Mouse (Mus musculus) lung, embryonic 14.5 days (tissue): ENCODE data around the gene Rnaseh1. TPM values are rescaled to one million over a fixed set of nuclear protein-coding genes. Genes with fewer than 3 reads are reported as not detected.
A peak's percentile ranks its signal among the peaks of the same experiment; 100 is the strongest.

Experiments
- ATAC-seq: fragments of 200-750 bp; cut with Nextera tagmentation; 2 replicates; pipeline ENCODE4 v1.8.0; 2017; ENCODE audit warnings: mild to moderate bottlenecking, moderate TSS enrichment, moderate library complexity; ENCODE audit not compliant: insufficient read depth
- DNase-seq: peaks from one replicate; pipeline ENCODE4 v3.0.0-alpha.2; 2015
- H3K27ac ChIP-seq: fragments of 300-500 bp; sonication (generic); 2 replicates; pipeline ENCODE4 v1.5.1; 2014; ENCODE audit warnings: low read depth, mild to moderate bottlenecking, moderate library complexity
- H3K27me3 ChIP-seq: fragments of 300-500 bp; sonication (generic); 2 replicates; pipeline ENCODE4 v1.6.1; 2014; ENCODE audit warnings: low read length, control low read depth; ENCODE audit not compliant: insufficient read depth
- H3K36me3 ChIP-seq: fragments of 300-500 bp; sonication (generic); 2 replicates; pipeline ENCODE4 v1.6.1; 2014; ENCODE audit warnings: control low read depth; ENCODE audit not compliant: insufficient read depth
- H3K4me1 ChIP-seq: fragments of 300-500 bp; sonication (generic); 2 replicates; pipeline ENCODE4 v1.6.1; 2014; ENCODE audit warnings: antibody characterized with exemption, control low read depth; ENCODE audit not compliant: insufficient read depth
- H3K4me2 ChIP-seq: fragments of 300-500 bp; sonication (generic); 2 replicates; pipeline ENCODE4 v1.6.1; 2014; ENCODE audit warnings: mild to moderate bottlenecking
- H3K4me3 ChIP-seq: fragments of 300-500 bp; sonication (generic); 2 replicates; pipeline ENCODE4 v1.5.1; 2014; ENCODE audit warnings: low read depth, low read length
- H3K9ac ChIP-seq: fragments of 300-500 bp; sonication (generic); 2 replicates; pipeline ENCODE4 v1.6.1; 2014
- H3K9me3 ChIP-seq: fragments of 300-500 bp; sonication (generic); 2 replicates; pipeline ENCODE4 v1.6.1; 2016; ENCODE audit warnings: low read depth, low read length, control low read depth
- CTCF ChIP-seq: IDR thresholded peaks from 2 replicates; pipeline ENCODE4 v1.5.1; 2016; ENCODE audit warnings: antibody characterized with exemption, low read depth
- WGBS: fragments of 180-500 bp; shearing (Covaris S2); extraction: QIAGEN DNeasy Blood & Tissue Kit; methylation state at CpG from one replicate; pipeline ENCODE4 v1.1.7; 2014; 5-methylcytosine and 5-hydroxymethylcytosine counted together
- polyA plus RNA-seq: library from polyadenylated mRNA; unstranded; fragments of >200 nt; fragmentation: Nextera tagmentation; extraction: Ambion mirVana; gene quantifications from 2 replicates; pipeline ENCODE4 v1.2.1, GENCODE M21; 2014

Rnaseh1 gene
- polyA plus RNA-seq, 1 experiment from 2014 or later = 32.8 TPM

- 48% methylated on average over 4 of the region's 4 CpGs for WGBS
- Histone ChIP-seq H3K4me2 (no peak overlapping the region), H3K4me1 (0 out of 2 replicates have a peak, but pooled peaks cover 2% of the 10 kb centered on the region), H3K27ac (no peak overlapping the region), H3K36me3 (no peaks in the 10 kb centered on the region), H3K9me3 (no peaks in the 10 kb centered on the region), H3K9ac (no peak overlapping the region), H3K27me3 (no peaks in the 10 kb centered on the region), H3K4me3 (no peak overlapping the region)
- TF ChIP-seq CTCF = no peak
- no peak for ATAC-seq
- DNase-seq = no peak
Observed at GRCm38 (mm10) chr12:28617297-28617696, 32.1 kb upstream of the Rnaseh1 start.

- Histone ChIP-seq H3K4me3 (no peak overlapping the region), H3K27me3 (no peaks in the 10 kb centered on the region), H3K9me3 (no peaks in the 10 kb centered on the region), H3K36me3 (no peaks in the 10 kb centered on the region), H3K27ac (peak overlapping the region; percentile 33; the same call in 1 of the 2 replicates), H3K4me2 (peak overlapping the region; percentile 13; the same call in 1 of the 2 replicates), H3K9ac (no peak overlapping the region), H3K4me1 (peaks cover 7% of the 10 kb centered on the region; the same call in 1 of the 2 replicates)
- TF ChIP-seq CTCF = peak; percentile 37
- ATAC-seq = peak; percentile 32
- WGBS = 4% methylated on average over 7 of the region's 7 CpGs
- peak; percentile 49 for DNase-seq
Observed at GRCm38 (mm10) chr12:28621451-28622166, 27.8 kb upstream of the Rnaseh1 start.

- Histone ChIP-seq H3K9me3 (no peaks in the 10 kb centered on the region), H3K4me3 (no peak overlapping the region), H3K36me3 (no peaks in the 10 kb centered on the region), H3K4me1 (peaks cover 7% of the 10 kb centered on the region; the same call in 1 of the 2 replicates), H3K27ac (peak overlapping the region; percentile 58; the same call in 1 of the 2 replicates), H3K27me3 (no peaks in the 10 kb centered on the region), H3K9ac (no peak overlapping the region), H3K4me2 (peak overlapping the region; percentile 13; the same call in 1 of the 2 replicates)
- peak; percentile 66 for ATAC-seq
- DNase-seq = peak; percentile 86
- WGBS = 21% methylated on average over 5 of the region's 5 CpGs
- TF ChIP-seq CTCF = no peak
Observed at GRCm38 (mm10) chr12:28622167-28622532, 27.3 kb upstream of the Rnaseh1 start.

GRCm38 (mm10) chr12:28622641-28623040 lies 26.8 kb upstream of the Rnaseh1 start:
- Histone ChIP-seq H3K9ac (no peak overlapping the region), H3K27ac (peak overlapping the region; percentile 58; the same call in 1 of the 2 replicates), H3K9me3 (no peaks in the 10 kb centered on the region), H3K4me3 (no peak overlapping the region), H3K27me3 (no peaks in the 10 kb centered on the region), H3K4me2 (peak overlapping the region; percentile 13; the same call in 1 of the 2 replicates), H3K36me3 (no peaks in the 10 kb centered on the region), H3K4me1 (peaks cover 7% of the 10 kb centered on the region; the same call in 1 of the 2 replicates)
- ATAC-seq = 0 out of 2 replicates have a peak, but pooled peaks have one; percentile 4
- DNase-seq = no peak
- TF ChIP-seq CTCF = no peak
- 40% methylated on average over 1 of the region's 1 CpGs for WGBS

- ATAC-seq (peak; percentile 75), DNase-seq (peak; percentile 80)
- peaks cover 3% of the 10 kb centered on the region; the same call in 1 of the 2 replicates for H3K36me3 ChIP-seq
- WGBS = 14% methylated on average over 5 of the region's 5 CpGs
- peaks cover 7% of the 10 kb centered on the region; the same call in 1 of the 2 replicates for H3K4me1 ChIP-seq
- H3K4me3 ChIP-seq = no peak within 1 kb of the TSS
- TF ChIP-seq CTCF = no peak
- no peak within 1 kb of the TSS for H3K9ac ChIP-seq
- no peaks in the 10 kb centered on the region for H3K27me3 ChIP-seq
- H3K27ac ChIP-seq = peak within 1 kb of the TSS; percentile 58; the same call in 1 of the 2 replicates
- H3K4me2 ChIP-seq = peak within 1 kb of the TSS; percentile 16; the same call in 1 of the 2 replicates
- no peaks in the 10 kb centered on the region for H3K9me3 ChIP-seq
Observed at GRCm38 (mm10) chr12:28623195-28623594, 26.2 kb upstream of the Rnaseh1 start, which contains the start of gene Colec11. TSS of gene Colec11 (minus strand) at chr12:28623377.

- ATAC-seq (no peak), DNase-seq (no peak)
- H3K9ac ChIP-seq = no peak overlapping the region
- 87% methylated on average over 2 of the region's 2 CpGs for WGBS
- TF ChIP-seq CTCF = no peak
- no peak overlapping the region for H3K4me2 ChIP-seq
- H3K9me3 ChIP-seq = no peaks in the 10 kb centered on the region
- H3K4me3 ChIP-seq = no peak overlapping the region
- peaks cover 7% of the 10 kb centered on the region; the same call in 1 of the 2 replicates for H3K4me1 ChIP-seq
- H3K27me3 ChIP-seq = no peaks in the 10 kb centered on the region
- H3K36me3 ChIP-seq = peaks cover 14% of the 10 kb centered on the region
- no peak overlapping the region for H3K27ac ChIP-seq
Observed at GRCm38 (mm10) chr12:28624251-28624650, 25.2 kb upstream of the Rnaseh1 start.

GRCm38 (mm10) chr12:28625407-28625806 lies 24.0 kb upstream of the Rnaseh1 start:
- H3K9ac ChIP-seq = no peak overlapping the region
- no peak for TF ChIP-seq CTCF
- peaks cover 7% of the 10 kb centered on the region; the same call in 1 of the 2 replicates for H3K4me1 ChIP-seq
- H3K4me3 ChIP-seq = no peak overlapping the region
- peak; percentile 6; the same call in 1 of the 2 replicates for ATAC-seq
- peaks cover 25% of the 10 kb centered on the region for H3K36me3 ChIP-seq
- DNase-seq = peak; percentile 65
- 52% methylated on average over 7 of the region's 7 CpGs for WGBS
- H3K27me3 ChIP-seq = no peaks in the 10 kb centered on the region
- H3K27ac ChIP-seq = no peak overlapping the region
- H3K9me3 ChIP-seq = no peaks in the 10 kb centered on the region
- H3K4me2 ChIP-seq = no peak overlapping the region
